Mouse (Mus musculus) olfactory bulb, adult 2 months (tissue): ENCODE data around the gene Cfi.

Experiments
- CTCF ChIP-seq: fragments of 200-500 bp; IDR thresholded peaks from 2 replicates; pipeline ENCODE4 v1.5.1; 2012; ENCODE audit warnings: low read depth, mild to moderate bottlenecking, low read length, moderate library complexity; ENCODE audit not compliant: insufficient read depth
- POLR2A ChIP-seq: fragments of 200-500 bp; IDR thresholded peaks from 2 replicates; pipeline ENCODE4 v1.6.1; 2012; ENCODE audit warnings: mild to moderate bottlenecking, low read depth, low read length, moderate library complexity; ENCODE audit not compliant: insufficient read depth

- no peak for TF ChIP-seq CTCF
- TF ChIP-seq POLR2A = no peak
These were observed 87.9 kb downstream of the Cfi start for GRCm38 (mm10) chr3:129923581-129923980.
